Mouse (Mus musculus): ENCODE results near the gene Znhit6.

Gene Znhit6

GRCm38 (mm10) chr3:145605437-145606123, 29.6 kb downstream of the Znhit6 start:
- DNase-seq (ENCODE audit: low spot score) = no peak

DNA sequence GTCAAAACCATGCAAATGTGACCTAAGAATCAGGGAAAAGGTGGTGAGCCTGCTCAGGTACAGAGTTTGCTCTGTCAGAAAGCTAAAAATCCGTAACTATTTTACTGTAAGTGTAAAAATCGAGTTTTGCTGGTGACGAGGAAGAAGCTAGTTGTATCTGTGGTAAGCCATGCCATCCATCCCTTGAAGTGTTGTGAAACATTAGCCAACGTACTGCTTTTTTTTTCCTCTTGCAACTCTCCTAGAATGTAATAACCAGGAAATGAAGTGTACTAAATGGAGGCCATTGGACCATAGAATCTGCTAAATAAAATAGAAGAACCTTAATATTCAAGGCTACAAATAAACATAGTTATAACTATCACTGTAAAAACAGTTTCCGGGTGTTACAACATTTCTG, 32.3 kb downstream of the Znhit6 start:
- no peak for DNase-seq (ENCODE audit: low spot score)

- no peak for DNase-seq (ENCODE audit: low spot score)
These were observed 36.7 kb downstream of the Znhit6 start for GRCm38 (mm10) chr3:145612662-145613061.

DNA sequence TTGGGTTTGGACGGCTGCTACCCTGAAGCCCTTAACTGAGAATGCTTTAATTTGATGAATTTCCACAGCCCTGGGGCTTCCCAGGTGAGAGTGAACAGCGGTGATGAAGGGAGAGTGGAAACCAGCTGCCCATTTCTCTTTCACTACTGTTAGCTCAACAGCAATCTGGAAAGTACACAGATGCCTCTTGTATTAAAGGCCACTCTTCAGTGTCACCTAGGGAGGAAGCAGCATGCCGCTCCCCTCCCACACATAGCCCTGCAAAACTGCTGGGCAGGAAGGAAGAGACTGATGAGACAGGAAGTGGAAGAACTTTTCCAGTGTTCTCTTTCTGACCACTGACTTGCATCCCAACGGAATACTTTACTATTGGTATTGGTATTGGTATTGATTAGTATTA, 37.2 kb downstream of the Znhit6 start:
- no peak for DNase-seq (ENCODE audit: low spot score)

- no peak for DNase-seq (ENCODE audit: low spot score)
These were observed 38.5 kb downstream of the Znhit6 start for GRCm38 (mm10) chr3:145614362-145615115.

GRCm38 (mm10) chr3:145618299-145618698, 42.3 kb downstream of the Znhit6 start:
- no peak for DNase-seq (ENCODE audit: low spot score)

- DNase-seq (ENCODE audit: low spot score) = no peak
These were observed 43.8 kb downstream of the Znhit6 start for GRCm38 (mm10) chr3:145619621-145620365.

GRCm38 (mm10) chr3:145621209-145621608, 45.2 kb downstream of the Znhit6 start:
- DNase-seq (ENCODE audit: low spot score) = no peak

GRCm38 (mm10) chr3:145623047-145623446, 47.0 kb downstream of the Znhit6 start:
- DNase-seq (ENCODE audit: low spot score) = no peak

DNA sequence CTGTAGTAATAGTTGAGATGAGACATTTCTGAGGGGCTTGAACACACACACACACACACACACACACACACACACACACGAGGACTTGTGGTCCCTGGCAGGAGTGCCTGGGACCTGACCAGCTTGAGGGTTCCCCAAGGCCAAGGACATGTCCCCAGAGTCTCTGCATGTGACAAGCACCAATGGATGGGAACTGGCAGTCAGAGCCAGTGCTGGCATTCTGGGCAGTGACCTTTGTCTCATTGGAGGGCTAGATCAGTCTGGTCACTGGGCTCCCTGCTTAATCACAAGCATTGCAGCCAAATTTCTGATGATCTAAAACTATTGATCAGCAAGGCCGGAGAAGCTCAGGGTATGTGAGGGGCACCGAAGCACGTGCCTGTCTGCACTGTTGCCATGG, 48.8 kb downstream of the Znhit6 start:
- DNase-seq (ENCODE audit: low spot score) = no peak

- no peak for DNase-seq (ENCODE audit: low spot score)
These were observed 49.5 kb downstream of the Znhit6 start for GRCm38 (mm10) chr3:145625546-145625945.

DNA sequence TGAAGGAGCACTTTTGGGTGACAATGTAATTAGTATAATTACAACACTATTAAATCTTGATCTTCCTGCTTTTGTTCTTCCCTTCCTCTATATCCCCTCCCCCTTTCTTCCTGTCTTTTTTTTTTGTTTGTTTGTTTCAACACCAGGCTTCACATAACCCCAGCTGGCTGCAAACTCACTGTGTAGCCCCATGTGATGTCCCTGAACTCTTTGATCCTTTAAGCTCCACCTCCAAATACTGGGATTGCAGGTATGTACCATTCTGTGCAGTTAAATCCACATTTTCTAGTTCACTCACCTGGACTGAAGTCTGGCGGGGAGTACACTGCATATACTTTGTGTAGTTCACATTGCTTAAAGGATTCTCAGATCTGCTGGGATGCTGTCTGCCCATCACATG, 50.1 kb downstream of the Znhit6 start:
- no peak for DNase-seq (ENCODE audit: low spot score)

DNA sequence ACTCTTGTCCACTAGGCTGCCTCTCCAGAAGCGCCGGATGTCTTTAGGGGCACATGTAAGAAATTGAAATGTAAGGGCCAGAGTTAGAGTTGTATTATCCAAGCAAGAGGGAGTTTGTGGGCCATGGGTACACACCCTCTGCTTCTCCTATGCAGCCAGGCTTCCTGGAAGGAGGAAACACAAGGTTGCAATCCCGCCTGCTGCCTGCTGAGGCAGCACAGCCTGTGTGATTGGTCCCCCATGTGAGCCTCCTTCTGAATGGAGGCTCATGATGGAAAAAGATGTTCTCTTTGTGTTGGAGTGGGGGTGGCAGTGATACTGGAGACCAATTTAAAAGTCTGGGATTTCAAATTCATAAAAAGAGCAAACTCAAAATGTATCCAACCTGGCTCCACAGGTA, 51.8 kb downstream of the Znhit6 start:
- no peak for DNase-seq (ENCODE audit: low spot score)

- DNase-seq (ENCODE audit: low spot score) = no peak
These were observed 52.6 kb downstream of the Znhit6 start for GRCm38 (mm10) chr3:145628643-145629042.

GRCm38 (mm10) chr3:145632888-145633287, 56.9 kb downstream of the Znhit6 start:
- DNase-seq (ENCODE audit: low spot score) = no peak

- DNase-seq (ENCODE audit: low spot score) = no peak
These were observed 58.2 kb downstream of the Znhit6 start for GRCm38 (mm10) chr3:145634002-145634710.

DNA sequence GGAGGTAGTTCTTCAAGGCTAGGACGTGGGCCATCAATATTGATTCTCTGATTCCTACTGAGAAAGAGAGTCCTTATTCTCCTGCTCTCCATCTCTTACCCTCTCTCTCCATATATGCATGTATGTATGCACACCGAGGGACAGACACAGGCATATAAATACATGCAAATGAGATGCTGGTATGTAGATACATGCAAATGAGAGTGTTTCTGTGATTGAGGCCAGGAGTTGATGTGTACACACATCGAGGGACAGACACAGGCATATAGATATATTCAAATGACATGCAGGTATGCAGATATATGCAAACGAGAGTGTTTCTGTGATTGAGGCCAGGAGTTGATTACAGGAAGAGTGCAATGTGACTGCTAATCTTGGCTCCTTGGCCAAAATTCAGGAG, 64.2 kb downstream of the Znhit6 start:
- no peak for DNase-seq (ENCODE audit: low spot score)

GRCm38 (mm10) chr3:145640583-145640982, 64.6 kb downstream of the Znhit6 start:
- DNase-seq (ENCODE audit: low spot score) = no peak

DNA sequence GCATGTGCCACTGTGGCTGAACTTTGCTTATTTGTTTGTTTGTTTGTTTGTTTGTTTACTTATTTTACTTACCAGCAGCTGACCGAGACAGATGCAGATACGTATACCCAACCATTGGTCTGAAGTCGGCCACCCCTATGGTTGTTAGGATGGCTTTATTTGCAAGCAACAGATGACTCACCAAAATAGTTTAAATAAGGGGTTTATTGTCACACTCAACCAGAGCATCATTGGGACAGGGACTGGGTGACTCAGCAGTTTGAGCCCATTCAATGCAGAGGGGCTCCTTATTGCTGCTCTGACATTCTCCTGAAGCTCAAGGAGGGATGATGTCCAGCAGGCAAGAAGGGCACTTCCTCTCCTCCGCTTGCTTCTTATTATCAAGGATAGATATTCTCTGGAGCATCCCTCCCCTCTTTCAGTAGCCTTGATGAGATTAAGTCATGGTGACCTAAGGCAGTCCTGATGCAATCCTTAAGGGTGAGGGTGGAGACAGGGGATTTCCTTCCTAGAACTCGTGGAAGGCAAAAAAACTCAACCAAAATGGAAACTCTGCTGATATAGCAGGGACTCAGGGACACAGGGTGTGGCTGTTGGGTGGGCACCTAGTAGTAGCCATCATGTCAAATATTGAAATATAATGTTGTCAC, 65.2 kb downstream of the Znhit6 start:
- DNase-seq (ENCODE audit: low spot score) = no peak

GRCm38 (mm10) chr3:145641878-145642277, 65.9 kb downstream of the Znhit6 start:
- DNase-seq (ENCODE audit: low spot score) = no peak

DNA sequence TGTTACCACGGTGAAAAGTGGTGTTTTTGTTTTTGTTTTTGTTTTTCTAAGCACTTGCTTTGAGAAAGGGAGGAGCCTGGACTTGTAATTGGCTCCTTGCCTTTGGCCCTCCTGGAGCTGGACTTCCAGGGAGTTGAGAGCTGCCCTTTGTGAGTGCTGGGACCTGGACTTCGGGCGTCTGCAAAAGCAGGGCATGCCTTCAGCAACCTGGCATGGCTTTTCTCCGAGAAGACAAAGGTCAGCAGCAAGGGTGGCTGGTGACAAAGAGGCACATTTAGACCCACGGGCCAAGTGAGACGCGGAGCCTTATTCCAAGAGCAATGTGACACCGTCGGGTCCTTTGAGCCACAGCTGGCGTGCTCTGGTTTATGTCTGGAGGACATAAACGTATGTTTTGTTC, 66.9 kb downstream of the Znhit6 start:
- DNase-seq (ENCODE audit: low spot score) = no peak

DNA sequence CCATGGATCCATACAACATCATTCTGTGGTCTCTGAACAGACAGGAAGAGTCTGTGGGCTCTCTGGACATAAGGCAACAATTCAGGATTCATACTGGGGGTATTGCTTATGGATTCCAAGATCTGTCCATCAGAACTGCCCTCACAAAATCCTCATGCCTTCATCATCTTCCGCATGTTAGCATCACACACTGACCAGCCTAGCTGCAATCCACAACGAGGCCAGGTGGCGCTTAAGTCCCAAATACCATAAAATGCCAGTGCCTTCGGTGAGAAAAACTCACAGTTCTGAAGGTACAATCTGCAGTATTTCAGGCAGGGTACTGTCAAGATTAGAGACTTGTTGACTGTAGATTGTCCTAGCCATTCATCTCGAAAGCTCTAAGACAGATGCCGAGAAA, 69.5 kb downstream of the Znhit6 start:
- DNase-seq (ENCODE audit: low spot score) = no peak
